8 mouse cellular contexts compared by ENCODE assay signal in genomic region chr17:34203444-34203843, GRCm38 (mm10). TPM values are rescaled to one million over a fixed set of nuclear protein-coding genes. Genes with fewer than 3 reads are reported as not detected.
DNase-seq lines count a peak whose midpoint lies in the region; ATAC-seq and TF ChIP-seq lines count a peak whose summit lies in the region.

Gene Tap2 (plus strand): TSS chr17:34203527.

- H3K27me3 ChIP-seq in kidney, adult 2 months (replicated peaks; ENCODE audit: control insufficient read depth, insufficient read depth, low read length), result no peaks in the 10 kb centered on the region
- H3K27me3 ChIP-seq in CH12.LX (replicated peaks), result no peaks in the 10 kb centered on the region
- peaks cover 83% of the 10 kb centered on the region for H3K27me3 ChIP-seq in hindbrain, embryonic 13.5 days
- peaks cover 73% of the 10 kb centered on the region for H3K27me3 ChIP-seq in midbrain, embryonic 13.5 days

- H3K79me2 ChIP-seq in CH12.LX (replicated peaks; ENCODE audit: control insufficient read depth, extremely low read depth, insufficient read depth, poor library complexity, severe bottlenecking), result peaks cover 50% of the 10 kb centered on the region

- H3K27ac ChIP-seq in kidney, adult 2 months (ENCODE audit: insufficient read depth, low read depth, low read length), result no peak within 1 kb of the TSS
- H3K27ac ChIP-seq in CH12.LX (ENCODE audit: insufficient read depth, low read depth), result peak within 1 kb of the TSS; percentile 93
- no peak within 1 kb of the TSS for H3K27ac ChIP-seq in embryonic fibroblast, embryonic 13.5 days (ENCODE audit: insufficient read depth, low read length)
- no peak within 1 kb of the TSS for H3K27ac ChIP-seq in hindbrain, embryonic 13.5 days
- no peak within 1 kb of the TSS for H3K27ac ChIP-seq in midbrain, embryonic 13.5 days

- in situ Hi-C loops in CH12.LX (cut with MboI; ENCODE audit: low pct_ligation_motif_present, low pct_unique_long_range_greater_than_20kb, low sequenced_read_pairs), result no loop called here

- no peak for TF ChIP-seq EP300 in CH12.LX (IDR thresholded peaks at IDR 0.05; ENCODE audit: low read length)

- no peaks in the 10 kb centered on the region for H3K36me3 ChIP-seq in kidney, adult 2 months (ENCODE audit: control insufficient read depth, insufficient read depth, low read length)
- H3K36me3 ChIP-seq in CH12.LX (replicated peaks in 1 of 2; ENCODE audit: control insufficient read depth in 1 of 2, insufficient read depth in 1 of 2, low read length in 1 of 2), result peaks cover 37 to 53% of the 10 kb centered on the region in 2 experiments
- H3K36me3 ChIP-seq in hindbrain, embryonic 13.5 days, result no peaks in the 10 kb centered on the region
- H3K36me3 ChIP-seq in midbrain, embryonic 13.5 days, result no peaks in the 10 kb centered on the region

- ATAC-seq in hindbrain, embryonic 13.5 days (ENCODE audit: low FRiP score), result no peak
- no peak for ATAC-seq in midbrain, embryonic 13.5 days

- peak within 1 kb of the TSS; percentile 93 for H3K9ac ChIP-seq in CH12.LX (ENCODE audit: insufficient read depth, low read depth)
- peak within 1 kb of the TSS; percentile 74 for H3K9ac ChIP-seq in hindbrain, embryonic 13.5 days
- peak within 1 kb of the TSS; percentile 61 for H3K9ac ChIP-seq in midbrain, embryonic 13.5 days (replicated peaks)

- 65% methylated on average over 5 of the region's 5 CpGs for WGBS in kidney, adult 2 months
- 60% methylated on average over 5 of the region's 5 CpGs for WGBS in hindbrain, embryonic 13.5 days
- 56% methylated on average over 5 of the region's 5 CpGs for WGBS in midbrain, embryonic 13.5 days

- DNase-seq in kidney, adult 2 months, result peak; percentile 34
- DNase-seq in kidney, postnatal 14 days, result no peak
- peak; percentile 85 for DNase-seq in CH12.LX (ENCODE audit: extremely low read depth)
- DNase-seq in ovary, postnatal 14 days (ENCODE audit: low spot score), result no peak
- DNase-seq in right cerebral cortex, adult 18-20 months, result no peak

- no peak for TF ChIP-seq RAD21 in CH12.LX (IDR thresholded peaks at IDR 0.05; ENCODE audit: low read depth, low read length)

- H3K4me1 ChIP-seq in kidney, adult 2 months (ENCODE audit: control insufficient read depth, insufficient read depth, low read length), result peaks cover 6% of the 10 kb centered on the region; the same call in 1 of the 2 replicates
- peaks cover 15 to 45% of the 10 kb centered on the region in 2 experiments for H3K4me1 ChIP-seq in CH12.LX (ENCODE audit: control insufficient read depth in 1 of 2, insufficient read depth in 2 of 2)
- no peaks in the 10 kb centered on the region for H3K4me1 ChIP-seq in embryonic fibroblast, embryonic 13.5 days (ENCODE audit: control insufficient read depth, insufficient read depth, low read length)
- H3K4me1 ChIP-seq in hindbrain, embryonic 13.5 days (replicated peaks), result peaks cover 8% of the 10 kb centered on the region
- H3K4me1 ChIP-seq in midbrain, embryonic 13.5 days (replicated peaks), result peaks cover 9% of the 10 kb centered on the region

- no peaks in the 10 kb centered on the region for H3K9me3 ChIP-seq in CH12.LX (replicated peaks; ENCODE audit: low read length)
- no peaks in the 10 kb centered on the region for H3K9me3 ChIP-seq in hindbrain, embryonic 13.5 days
- H3K9me3 ChIP-seq in midbrain, embryonic 13.5 days, result no peaks in the 10 kb centered on the region

- peak within 1 kb of the TSS; percentile 94 for H3K4me3 ChIP-seq in kidney, adult 2 months (ENCODE audit: insufficient read depth, low read depth, low read length)
- H3K4me3 ChIP-seq in CH12.LX (replicated peaks in 1 of 3; ENCODE audit: low read depth in 2 of 3, low read length in 2 of 3, poor library complexity in 1 of 3), result peak within 1 kb of the TSS; percentile 80 to 97 (median 96)
- H3K4me3 ChIP-seq in embryonic fibroblast, embryonic 13.5 days (ENCODE audit: insufficient read depth, low read length), result peak within 1 kb of the TSS; percentile 82
- peak within 1 kb of the TSS; percentile 59 for H3K4me3 ChIP-seq in hindbrain, embryonic 13.5 days
- peak within 1 kb of the TSS; percentile 53 for H3K4me3 ChIP-seq in midbrain, embryonic 13.5 days (replicated peaks)

- dilution Hi-C loops in CH12.LX (cut with MboI; ENCODE audit: extremely low pct_ligation_motif_present, extremely low pct_unique_long_range_greater_than_20kb, low sequenced_read_pairs), result no loop called here

- TF ChIP-seq POLR2A in kidney, adult 2 months (IDR thresholded peaks at IDR 0.05; ENCODE audit: low read depth, low read length), result no peak
- peak; percentile 51 for TF ChIP-seq POLR2A in CH12.LX (IDR thresholded peaks at IDR 0.05; ENCODE audit: low read depth, low read length)
- TF ChIP-seq POLR2A in embryonic fibroblast, embryonic 13.5 days (IDR thresholded peaks at IDR 0.05; ENCODE audit: low read depth, low read length), result no peak

- H3K4me2 ChIP-seq in CH12.LX (ENCODE audit: insufficient read depth, low read depth, poor library complexity, severe bottlenecking), result peak within 1 kb of the TSS; percentile 61
- H3K4me2 ChIP-seq in hindbrain, embryonic 13.5 days, result peak within 1 kb of the TSS; percentile 79
- H3K4me2 ChIP-seq in midbrain, embryonic 13.5 days (replicated peaks), result peak within 1 kb of the TSS; percentile 79

- no peak for TF ChIP-seq CTCF in kidney, adult 2 months (conservative IDR thresholded peaks at IDR 0.05; ENCODE audit: insufficient read depth, insufficient read length, low read depth, low read length)
- TF ChIP-seq CTCF in CH12.LX (conservative IDR thresholded peaks at IDR 0.05 in 1 of 2, IDR thresholded peaks at IDR 0.05 in 1 of 2; ENCODE audit: low read depth in 2 of 2, low read length in 2 of 2), result no peak; a peak in 1 of 4 replicates
- TF ChIP-seq CTCF in embryonic fibroblast, embryonic 13.5 days (IDR thresholded peaks at IDR 0.05; ENCODE audit: borderline replicate concordance, insufficient read depth, low read length), result no peak

TF ChIP-seq in CH12.LX, 34 proteins besides CTCF, POLR2A, EP300 and RAD21:
- TF ChIP-seq MAFK (IDR thresholded peaks at IDR 0.05; ENCODE audit: insufficient replicate concordance, low read length) (no peak), CHD1 (IDR thresholded peaks at IDR 0.05; ENCODE audit: low read depth, low read length) (no peak), KAT2A (IDR thresholded peaks at IDR 0.05; ENCODE audit: insufficient replicate concordance, low read length) (no peak), MAX (IDR thresholded peaks at IDR 0.05; ENCODE audit: low read length) (peak; percentile 54; the same call in 1 of the 2 replicates), TBP (conservative IDR thresholded peaks at IDR 0.05; ENCODE audit: low read depth, low read length) (0 out of 2 replicates have a peak, but pooled peaks have one; percentile 38), MEF2A (IDR thresholded peaks at IDR 0.05; ENCODE audit: borderline replicate concordance, low read depth, low read length) (no peak), RCOR1 (conservative IDR thresholded peaks at IDR 0.05; ENCODE audit: low read depth, low read length) (no peak), BHLHE40 (IDR thresholded peaks at IDR 0.05; ENCODE audit: low read depth, low read length) (peak; percentile 32; the same call in 1 of the 2 replicates), GABPA (IDR thresholded peaks at IDR 0.05; ENCODE audit: insufficient replicate concordance, low read depth, low read length) (no peak), CHD2 (IDR thresholded peaks at IDR 0.05; ENCODE audit: low read length) (no peak), ZNF384 (IDR thresholded peaks at IDR 0.05; ENCODE audit: low read depth, low read length) (peak; percentile 81), IRF4 (IDR thresholded peaks at IDR 0.05; ENCODE audit: low read depth, low read length) (peak; percentile 76), NRF1 (IDR thresholded peaks at IDR 0.05; ENCODE audit: low read depth, low read length) (no peak), ZC3H11A (IDR thresholded peaks at IDR 0.05; ENCODE audit: low read depth, low read length) (no peak), MXI1 (IDR thresholded peaks at IDR 0.05; ENCODE audit: low read depth, low read length) (no peak; the same call in 1 of the 2 replicates), MAZ (IDR thresholded peaks at IDR 0.05; ENCODE audit: low read depth, low read length) (no peak), USF2 (conservative IDR thresholded peaks at IDR 0.05; ENCODE audit: low read depth, low read length) (no peak), UBTF (IDR thresholded peaks at IDR 0.05; ENCODE audit: low read depth, low read length) (0 out of 2 replicates have a peak, but pooled peaks have one; percentile 43), ELF1 (IDR thresholded peaks at IDR 0.05; ENCODE audit: low read depth, low read length) (peak; percentile 54), POLR2AphosphoS2 (IDR thresholded peaks at IDR 0.05; ENCODE audit: low read depth, low read length) (no peak), JUND (conservative IDR thresholded peaks at IDR 0.05; ENCODE audit: low read depth, low read length) (no peak), ZKSCAN1 (IDR thresholded peaks at IDR 0.05; ENCODE audit: borderline replicate concordance, low read depth, low read length) (no peak), ETS1 (conservative IDR thresholded peaks at IDR 0.05; ENCODE audit: low read depth, low read length) (peak; percentile 62), MYC (IDR thresholded peaks at IDR 0.05; ENCODE audit: low read depth, low read length) (peak; percentile 82), TCF12 (IDR thresholded peaks at IDR 0.05; ENCODE audit: low read depth, low read length) (0 out of 2 replicates have a peak, but pooled peaks have one; percentile 21), SIN3A (IDR thresholded peaks at IDR 0.05; ENCODE audit: low read length) (no peak), E2F4 (IDR thresholded peaks at IDR 0.05; ENCODE audit: insufficient replicate concordance, low read depth, low read length) (no peak), USF1 (IDR thresholded peaks at IDR 0.05; ENCODE audit: low read depth, low read length) (no peak), NELFE (IDR thresholded peaks at IDR 0.05; ENCODE audit: low read depth, low read length) (no peak; the same call in 1 of the 2 replicates), HCFC1 (IDR thresholded peaks at IDR 0.05; ENCODE audit: low read depth, low read length) (no peak)

RNA-seq across cellular contexts. Expression of gene Tap2, which starts in this region (rescaled TPM):
- polyA plus RNA-seq in kidney, adult 2 months (2012; rRNA removed), result 25.0 and 29.2 TPM in 2 replicates
- 110 and 116 TPM in 2 replicates for total RNA-seq in CH12.LX (2012; rRNA removed)
- 54.8 and 62.2 TPM in 2 replicates for total RNA-seq in CH12.LX (2014; rRNA removed)
- polyA plus RNA-seq in CH12.LX (2012; ENCODE audit: insufficient read length, low read depth), result 121 and 124 TPM in 2 replicates
- 25.6 and 25.7 TPM in 2 replicates for polyA plus RNA-seq in embryonic fibroblast, embryonic 13.5 days (2011; ENCODE audit: insufficient read length, low read depth, missing spikeins)
- polyA plus RNA-seq in hindbrain, embryonic 13.5 days (2015; fragmentation: Nextera tagmentation; extraction: Ambion mirVana), result 2.1 and 2.2 TPM in 2 replicates
- 0.50 and 0.55 TPM in 2 replicates for polyA plus RNA-seq in midbrain, embryonic 13.5 days (2015; fragmentation: Nextera tagmentation; extraction: Ambion mirVana)

Comparison
In these comparisons a context has a peak if more than half of its experiments do, and no peak if none do; other contexts are left out.
1. DNase-seq: peak in kidney, adult 2 months (single experiment) and CH12.LX (single experiment); none in kidney, postnatal 14 days (single experiment), ovary, postnatal 14 days (single experiment) and right cerebral cortex, adult 18-20 months (single experiment).
2. Peak in every context shown above with its lines, with median percentiles within 50 percentile points of each other: H3K4me3 ChIP-seq, H3K4me2 ChIP-seq and H3K9ac ChIP-seq.